Mouse (Mus musculus) spleen, adult 2 months (tissue): ENCODE data around the gene Pde3a.

Experiments
- CTCF ChIP-seq: fragments of 200-500 bp; IDR thresholded peaks from 2 replicates; pipeline ENCODE4 v1.5.1; 2011; ENCODE audit warnings: mild to moderate bottlenecking, inconsistent platforms; ENCODE audit not compliant: insufficient read depth, insufficient read length, insufficient replicate concordance; ENCODE audit errors: extremely low read depth
- POLR2A ChIP-seq: fragments of 200-500 bp; IDR thresholded peaks from 2 replicates; pipeline ENCODE4 v1.6.1; 2011; ENCODE audit warnings: low read depth, low read length, inconsistent platforms

GRCm38 (mm10) chr6:141537298-141537697, 288.2 kb downstream of the Pde3a start:
- TF ChIP-seq CTCF (no peak), POLR2A (no peak)
